Mouse (Mus musculus): ENCODE results near the gene Angptl3. TPM values are rescaled to one million over a fixed set of nuclear protein-coding genes. Genes with fewer than 3 reads are reported as not detected.

The Angptl3 gene
- total RNA-seq (2015; ENCODE audit: low replicate concordance) (not detected in 2 replicates), total RNA-seq (2017; ENCODE audit: low replicate concordance) (not detected in 2 replicates)

GRCm38 (mm10) chr4:99030686-99031085, at the start of gene Angptl3:
Gene Angptl3, plus strand, starts transcription at chr4:99030954.
- no peak for ATAC-seq (replicated peaks; ENCODE audit: low FRiP score, poor library complexity, severe bottlenecking)

- ATAC-seq (replicated peaks; ENCODE audit: low FRiP score, poor library complexity, severe bottlenecking): no peak
Measured at GRCm38 (mm10) chr4:98984701-98985100, 46.1 kb upstream of the Angptl3 start.

- ATAC-seq (replicated peaks; ENCODE audit: low FRiP score, poor library complexity, severe bottlenecking): no peak
Measured at GRCm38 (mm10) chr4:98993491-98993890, 37.3 kb upstream of the Angptl3 start.

- ATAC-seq (replicated peaks; ENCODE audit: low FRiP score, poor library complexity, severe bottlenecking): no peak
Measured at GRCm38 (mm10) chr4:99005574-99005973, 25.2 kb upstream of the Angptl3 start.

GRCm38 (mm10) chr4:99006319-99006718, 24.4 kb upstream of the Angptl3 start:
- ATAC-seq (replicated peaks; ENCODE audit: low FRiP score, poor library complexity, severe bottlenecking): no peak

- no peak for ATAC-seq (replicated peaks; ENCODE audit: low FRiP score, poor library complexity, severe bottlenecking)
Measured at GRCm38 (mm10) chr4:99011039-99011438, 19.7 kb upstream of the Angptl3 start.

GRCm38 (mm10) chr4:99022221-99022620, 8.5 kb upstream of the Angptl3 start:
- no peak for ATAC-seq (replicated peaks; ENCODE audit: low FRiP score, poor library complexity, severe bottlenecking)

- ATAC-seq (replicated peaks; ENCODE audit: low FRiP score, poor library complexity, severe bottlenecking): no peak
Measured at GRCm38 (mm10) chr4:99028377-99028776, 2.4 kb upstream of the Angptl3 start.

GRCm38 (mm10) chr4:99032921-99033320, 2.2 kb downstream of the Angptl3 start:
- no peak for ATAC-seq (replicated peaks; ENCODE audit: low FRiP score, poor library complexity, severe bottlenecking)

- no peak for ATAC-seq (replicated peaks; ENCODE audit: low FRiP score, poor library complexity, severe bottlenecking)
Measured at GRCm38 (mm10) chr4:99044854-99045253, 14.1 kb downstream of the Angptl3 start.

GRCm38 (mm10) chr4:99046471-99046870, 15.7 kb downstream of the Angptl3 start:
- ATAC-seq (replicated peaks; ENCODE audit: low FRiP score, poor library complexity, severe bottlenecking): no peak

- ATAC-seq (replicated peaks; ENCODE audit: low FRiP score, poor library complexity, severe bottlenecking): no peak
Measured at GRCm38 (mm10) chr4:99048581-99048980, 17.8 kb downstream of the Angptl3 start.

GRCm38 (mm10) chr4:99064524-99064923, 33.8 kb downstream of the Angptl3 start:
- no peak for ATAC-seq (replicated peaks; ENCODE audit: low FRiP score, poor library complexity, severe bottlenecking)

GRCm38 (mm10) chr4:99068806-99069205, 38.1 kb downstream of the Angptl3 start:
- no peak for ATAC-seq (replicated peaks; ENCODE audit: low FRiP score, poor library complexity, severe bottlenecking)

GRCm38 (mm10) chr4:99078005-99078404, 47.3 kb downstream of the Angptl3 start:
- ATAC-seq (replicated peaks; ENCODE audit: low FRiP score, poor library complexity, severe bottlenecking): no peak

GRCm38 (mm10) chr4:99081169-99081568, 50.4 kb downstream of the Angptl3 start:
- no peak for ATAC-seq (replicated peaks; ENCODE audit: low FRiP score, poor library complexity, severe bottlenecking)

GRCm38 (mm10) chr4:99083862-99084261, 53.1 kb downstream of the Angptl3 start:
- ATAC-seq (replicated peaks; ENCODE audit: low FRiP score, poor library complexity, severe bottlenecking): no peak

GRCm38 (mm10) chr4:99087760-99088485, 57.2 kb downstream of the Angptl3 start:
- ATAC-seq (replicated peaks; ENCODE audit: low FRiP score, poor library complexity, severe bottlenecking): peak; percentile 50

GRCm38 (mm10) chr4:99091151-99091701, 60.5 kb downstream of the Angptl3 start:
- no peak for ATAC-seq (replicated peaks; ENCODE audit: low FRiP score, poor library complexity, severe bottlenecking)

GRCm38 (mm10) chr4:99091777-99092176, 61.0 kb downstream of the Angptl3 start:
- ATAC-seq (replicated peaks; ENCODE audit: low FRiP score, poor library complexity, severe bottlenecking): no peak

Data from erythroid progenitor cell, adult 5-6 weeks (primary cell).